Mouse (Mus musculus): ENCODE results near the gene Ppp2r5c. TPM values are rescaled to one million over a fixed set of nuclear protein-coding genes. Genes with fewer than 3 reads are reported as not detected.

Ppp2r5c gene
- total and polyA plus RNA-seq, 2 experiments: 12.5 to 29.4 TPM

DNA sequence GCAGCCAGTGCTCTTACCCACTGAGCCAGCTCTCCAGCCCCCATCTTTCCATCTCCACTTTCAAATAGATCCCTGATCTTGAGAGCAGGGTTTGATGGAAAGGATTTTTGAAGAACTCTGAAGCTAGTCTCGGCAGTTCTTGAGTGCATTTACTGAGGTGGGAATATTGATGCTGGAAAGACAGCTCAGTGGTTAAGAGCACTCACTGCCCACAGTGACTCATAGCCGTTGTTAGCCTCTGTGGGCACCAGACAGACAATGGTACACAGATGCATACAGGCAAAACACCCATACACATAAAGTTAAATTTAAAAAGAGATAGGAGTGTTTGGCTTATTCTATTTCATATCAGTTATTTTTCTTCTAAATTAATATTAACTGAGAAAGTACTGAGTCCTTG is 159.8 kb downstream of the Ppp2r5c start:
- H3K27ac ChIP-seq (replicated peaks; ENCODE audit: insufficient read depth, low read depth, low read length): no peak overlapping the region
- no peak overlapping the region for H3K4me3 ChIP-seq (ENCODE audit: insufficient read depth, low read depth, low read length)
- DNase-seq (ENCODE audit: extremely low read depth, low read depth, low spot score): no peak
- 80% methylated on average over 2 of the region's 2 CpGs for WGBS
- TF ChIP-seq POLR2A (IDR thresholded peaks at IDR 0.05; ENCODE audit: extremely low read depth, insufficient read depth, low read length): no peak
- TF ChIP-seq CTCF (IDR thresholded peaks at IDR 0.05; ENCODE audit: low read depth, low read length): no peak
- H3K9ac ChIP-seq (ENCODE audit: low read depth, low read length): no peak overlapping the region
- H3K79me2 ChIP-seq (ENCODE audit: control insufficient read depth, insufficient read depth, low read length): peaks cover 52% of the 10 kb centered on the region
- H3K27me3 ChIP-seq (ENCODE audit: control insufficient read depth, insufficient read depth, low read length): no peaks in the 10 kb centered on the region
- no peaks in the 10 kb centered on the region for H3K36me3 ChIP-seq (ENCODE audit: control insufficient read depth, insufficient read depth, low read length)
- H3K4me1 ChIP-seq (ENCODE audit: control insufficient read depth, insufficient read depth, low read length): peaks cover 27% of the 10 kb centered on the region

- no peak overlapping the region for H3K27ac ChIP-seq (replicated peaks; ENCODE audit: insufficient read depth, low read depth, low read length)
- H3K79me2 ChIP-seq (ENCODE audit: control insufficient read depth, insufficient read depth, low read length): peaks cover 43% of the 10 kb centered on the region
- no peak overlapping the region for H3K4me3 ChIP-seq (ENCODE audit: insufficient read depth, low read depth, low read length)
- H3K36me3 ChIP-seq (ENCODE audit: control insufficient read depth, insufficient read depth, low read length): peaks cover 5% of the 10 kb centered on the region; the same call in 1 of the 2 replicates
- H3K9ac ChIP-seq (ENCODE audit: low read depth, low read length): no peak overlapping the region
- TF ChIP-seq POLR2A (IDR thresholded peaks at IDR 0.05; ENCODE audit: extremely low read depth, insufficient read depth, low read length): no peak
- TF ChIP-seq CTCF (IDR thresholded peaks at IDR 0.05; ENCODE audit: low read depth, low read length): peak; percentile 44
- WGBS: 24% methylated on average over 11 of the region's 11 CpGs
- peaks cover 20% of the 10 kb centered on the region for H3K4me1 ChIP-seq (ENCODE audit: control insufficient read depth, insufficient read depth, low read length)
- no peaks in the 10 kb centered on the region for H3K27me3 ChIP-seq (ENCODE audit: control insufficient read depth, insufficient read depth, low read length)
- peak; percentile 49 for DNase-seq (ENCODE audit: extremely low read depth, low read depth, low spot score)
These were observed 161.7 kb downstream of the Ppp2r5c start for GRCm38 (mm10) chr12:110608460-110609152.

GRCm38 (mm10) chr12:110609153-110609497 is 162.2 kb downstream of the Ppp2r5c start:
- H3K79me2 ChIP-seq (ENCODE audit: control insufficient read depth, insufficient read depth, low read length): peaks cover 40% of the 10 kb centered on the region
- TF ChIP-seq CTCF (IDR thresholded peaks at IDR 0.05; ENCODE audit: low read depth, low read length) (no peak), POLR2A (IDR thresholded peaks at IDR 0.05; ENCODE audit: extremely low read depth, insufficient read depth, low read length) (no peak)
- WGBS: 82% methylated on average over 9 of the region's 9 CpGs
- DNase-seq (ENCODE audit: extremely low read depth, low read depth, low spot score): no peak
- H3K36me3 ChIP-seq (ENCODE audit: control insufficient read depth, insufficient read depth, low read length): peaks cover 8% of the 10 kb centered on the region
- H3K27me3 ChIP-seq (ENCODE audit: control insufficient read depth, insufficient read depth, low read length): no peaks in the 10 kb centered on the region
- no peak overlapping the region for H3K4me3 ChIP-seq (ENCODE audit: insufficient read depth, low read depth, low read length)
- peaks cover 16% of the 10 kb centered on the region for H3K4me1 ChIP-seq (ENCODE audit: control insufficient read depth, insufficient read depth, low read length)
- no peak overlapping the region for H3K9ac ChIP-seq (ENCODE audit: low read depth, low read length)
- no peak overlapping the region for H3K27ac ChIP-seq (replicated peaks; ENCODE audit: insufficient read depth, low read depth, low read length)

GRCm38 (mm10) chr12:110610713-110611112 is 163.8 kb downstream of the Ppp2r5c start:
- DNase-seq (ENCODE audit: extremely low read depth, low read depth, low spot score): no peak
- H3K4me3 ChIP-seq (ENCODE audit: insufficient read depth, low read depth, low read length): no peak overlapping the region
- peaks cover 21% of the 10 kb centered on the region for H3K36me3 ChIP-seq (ENCODE audit: control insufficient read depth, insufficient read depth, low read length)
- 85% methylated on average over 2 of the region's 2 CpGs for WGBS
- H3K9ac ChIP-seq (ENCODE audit: low read depth, low read length): no peak overlapping the region
- H3K27ac ChIP-seq (replicated peaks; ENCODE audit: insufficient read depth, low read depth, low read length): no peak overlapping the region
- H3K27me3 ChIP-seq (ENCODE audit: control insufficient read depth, insufficient read depth, low read length): no peaks in the 10 kb centered on the region
- peaks cover 13% of the 10 kb centered on the region for H3K4me1 ChIP-seq (ENCODE audit: control insufficient read depth, insufficient read depth, low read length)
- TF ChIP-seq POLR2A (IDR thresholded peaks at IDR 0.05; ENCODE audit: extremely low read depth, insufficient read depth, low read length) (no peak), CTCF (IDR thresholded peaks at IDR 0.05; ENCODE audit: low read depth, low read length) (no peak)
- peaks cover 30% of the 10 kb centered on the region for H3K79me2 ChIP-seq (ENCODE audit: control insufficient read depth, insufficient read depth, low read length)

- H3K36me3 ChIP-seq (ENCODE audit: control insufficient read depth, insufficient read depth, low read length): peaks cover 76% of the 10 kb centered on the region
- no peak overlapping the region for H3K4me3 ChIP-seq (ENCODE audit: insufficient read depth, low read depth, low read length)
- H3K79me2 ChIP-seq (ENCODE audit: control insufficient read depth, insufficient read depth, low read length): no peaks in the 10 kb centered on the region
- H3K9ac ChIP-seq (ENCODE audit: low read depth, low read length): no peak overlapping the region
- no peaks in the 10 kb centered on the region for H3K4me1 ChIP-seq (ENCODE audit: control insufficient read depth, insufficient read depth, low read length)
- no peak for TF ChIP-seq POLR2A (IDR thresholded peaks at IDR 0.05; ENCODE audit: extremely low read depth, insufficient read depth, low read length)
- no peak for TF ChIP-seq CTCF (IDR thresholded peaks at IDR 0.05; ENCODE audit: low read depth, low read length)
- no peaks in the 10 kb centered on the region for H3K27me3 ChIP-seq (ENCODE audit: control insufficient read depth, insufficient read depth, low read length)
- H3K27ac ChIP-seq (replicated peaks; ENCODE audit: insufficient read depth, low read depth, low read length): no peak overlapping the region
- 95% methylated on average over 11 of the region's 11 CpGs for WGBS
- no peak for DNase-seq (ENCODE audit: extremely low read depth, low read depth, low spot score)
These were observed 183.1 kb downstream of the Ppp2r5c start for GRCm38 (mm10) chr12:110630056-110630455.

Other genes with a start within 250 kb of the Ppp2r5c start
- gene Dio3, start 168.1 kb upstream of the Ppp2r5c start, total RNA-seq (2014; rRNA removed): 0.09 and 0.40 TPM in 2 replicates
- 0.13 and 0.22 TPM in 2 replicates for gene Dio3, start 168.1 kb upstream of the Ppp2r5c start, polyA plus RNA-seq (2012; rRNA removed)
- gene Dync1h1, start 154.3 kb downstream of the Ppp2r5c start, total RNA-seq (2014; rRNA removed): 56.5 and 98.5 TPM in 2 replicates
- 66.0 and 85.8 TPM in 2 replicates for gene Dync1h1, start 154.3 kb downstream of the Ppp2r5c start, polyA plus RNA-seq (2012; rRNA removed)
- not detected in 2 replicates for gene 1700001K19Rik, start 235.5 kb downstream of the Ppp2r5c start, total RNA-seq (2014; rRNA removed)
- not detected in 2 replicates for gene 1700001K19Rik, start 235.5 kb downstream of the Ppp2r5c start, polyA plus RNA-seq (2012; rRNA removed)